Mouse (Mus musculus): ENCODE measurements at regions not wholly inside any gene's neighbourhood (a gene's known extent, or its start where the extent isn't known, plus 50 kb on each side); places are given as distances from the start of the nearest gene placed in this dataset.

GRCm38 (mm10) chr16:64293507-64293906 lies 308.7 kb downstream of the Csnka2ip start:
- DNase-seq (ENCODE audit: low spot score, missing footprints) (no peak), ATAC-seq (ENCODE audit: low FRiP score) (no peak)
- H3K36me3 ChIP-seq (ENCODE audit: control insufficient read depth, insufficient read depth, low read length): no peaks in the 10 kb centered on the region
- H3K9me3 ChIP-seq (ENCODE audit: control insufficient read depth, low read length): no peaks in the 10 kb centered on the region
- no peak overlapping the region for H3K4me3 ChIP-seq (ENCODE audit: low read depth, low read length)
- no peak overlapping the region for H3K4me2 ChIP-seq
- 87% methylated on average over 3 of the region's 3 CpGs for whole genome bisulfite sequencing
- H3K9ac ChIP-seq (ENCODE audit: low read length): no peak overlapping the region
- no peak overlapping the region for H3K27ac ChIP-seq (ENCODE audit: low read depth, low read length)
- no peaks in the 10 kb centered on the region for H3K4me1 ChIP-seq (ENCODE audit: control insufficient read depth, insufficient read depth, low read length)
- H3K27me3 ChIP-seq (ENCODE audit: control insufficient read depth, insufficient read depth, low read length): no peaks in the 10 kb centered on the region

- H3K9me3 ChIP-seq (ENCODE audit: control insufficient read depth, low read length): no peaks in the 10 kb centered on the region
- WGBS: 70% methylated on average over 1 of the region's 1 CpGs
- H3K27me3 ChIP-seq (ENCODE audit: control insufficient read depth, insufficient read depth, low read length): no peaks in the 10 kb centered on the region
- H3K9ac ChIP-seq (ENCODE audit: low read length): no peak overlapping the region
- DNase-seq (ENCODE audit: low spot score, missing footprints) (no peak), ATAC-seq (ENCODE audit: low FRiP score) (no peak)
- no peak overlapping the region for H3K27ac ChIP-seq (ENCODE audit: low read depth, low read length)
- H3K4me3 ChIP-seq (ENCODE audit: low read depth, low read length): no peak overlapping the region
- no peaks in the 10 kb centered on the region for H3K36me3 ChIP-seq (ENCODE audit: control insufficient read depth, insufficient read depth, low read length)
- H3K4me2 ChIP-seq: no peak overlapping the region
- no peaks in the 10 kb centered on the region for H3K4me1 ChIP-seq (ENCODE audit: control insufficient read depth, insufficient read depth, low read length)
Observed at GRCm38 (mm10) chr16:64285306-64285705, 316.9 kb downstream of the Csnka2ip start.

GRCm38 (mm10) chr16:64275860-64276597 lies 326.2 kb downstream of the Csnka2ip start:
- Histone ChIP-seq H3K27ac (ENCODE audit: low read depth, low read length) (no peak overlapping the region), H3K9ac (ENCODE audit: low read length) (no peak overlapping the region), H3K9me3 (ENCODE audit: control insufficient read depth, low read length) (no peaks in the 10 kb centered on the region), H3K4me2 (no peak overlapping the region), H3K36me3 (ENCODE audit: control insufficient read depth, insufficient read depth, low read length) (no peaks in the 10 kb centered on the region), H3K27me3 (ENCODE audit: control insufficient read depth, insufficient read depth, low read length) (no peaks in the 10 kb centered on the region), H3K4me3 (ENCODE audit: low read depth, low read length) (no peak overlapping the region), H3K4me1 (ENCODE audit: control insufficient read depth, insufficient read depth, low read length) (peaks cover 6% of the 10 kb centered on the region; the same call in 1 of the 2 replicates)
- DNase-seq (ENCODE audit: low spot score, missing footprints) (no peak), ATAC-seq (ENCODE audit: low FRiP score) (peak; percentile 66)
- WGBS: 59% methylated on average over 4 of the region's 4 CpGs

GRCm38 (mm10) chr16:64275420-64275819 lies 326.8 kb downstream of the Csnka2ip start:
- 38% methylated on average over 5 of the region's 5 CpGs for WGBS
- Histone ChIP-seq H3K4me2 (no peak overlapping the region), H3K4me3 (ENCODE audit: low read depth, low read length) (no peak overlapping the region), H3K9ac (ENCODE audit: low read length) (no peak overlapping the region), H3K36me3 (ENCODE audit: control insufficient read depth, insufficient read depth, low read length) (no peaks in the 10 kb centered on the region), H3K27ac (ENCODE audit: low read depth, low read length) (no peak overlapping the region), H3K27me3 (ENCODE audit: control insufficient read depth, insufficient read depth, low read length) (no peaks in the 10 kb centered on the region), H3K9me3 (ENCODE audit: control insufficient read depth, low read length) (no peaks in the 10 kb centered on the region), H3K4me1 (ENCODE audit: control insufficient read depth, insufficient read depth, low read length) (peaks cover 6% of the 10 kb centered on the region; the same call in 1 of the 2 replicates)
- DNase-seq (ENCODE audit: low spot score, missing footprints) (no peak), ATAC-seq (ENCODE audit: low FRiP score) (peak; percentile 96)

GRCm38 (mm10) chr16:64264960-64265736 lies 337.1 kb downstream of the Csnka2ip start:
- 79% methylated on average over 11 of the region's 11 CpGs for WGBS

GRCm38 (mm10) chr16:64251155-64251554 lies 351.1 kb downstream of the Csnka2ip start:
- H3K4me3 ChIP-seq (ENCODE audit: low read depth, low read length): no peak overlapping the region
- 69% methylated on average over 1 of the region's 1 CpGs for WGBS
- H3K27me3 ChIP-seq (ENCODE audit: control insufficient read depth, insufficient read depth, low read length): no peaks in the 10 kb centered on the region
- H3K27ac ChIP-seq (ENCODE audit: low read depth, low read length): no peak overlapping the region
- no peaks in the 10 kb centered on the region for H3K36me3 ChIP-seq (ENCODE audit: control insufficient read depth, insufficient read depth, low read length)
- H3K4me2 ChIP-seq: no peak overlapping the region
- ATAC-seq (ENCODE audit: low FRiP score) (no peak), DNase-seq (ENCODE audit: low spot score, missing footprints) (no peak)
- no peaks in the 10 kb centered on the region for H3K9me3 ChIP-seq (ENCODE audit: control insufficient read depth, low read length)
- no peak overlapping the region for H3K9ac ChIP-seq (ENCODE audit: low read length)
- H3K4me1 ChIP-seq (ENCODE audit: control insufficient read depth, insufficient read depth, low read length): no peaks in the 10 kb centered on the region

More at GRCm38 (mm10) chr16:64264960-64265736, 337.1 kb downstream of the Csnka2ip start:
- no peaks in the 10 kb centered on the region for H3K27me3 ChIP-seq (ENCODE audit: control insufficient read depth, insufficient read depth, low read length)
- no peaks in the 10 kb centered on the region for H3K9me3 ChIP-seq (ENCODE audit: control insufficient read depth, low read length)
- no peak overlapping the region for H3K9ac ChIP-seq (ENCODE audit: low read length)
- no peaks in the 10 kb centered on the region for H3K36me3 ChIP-seq (ENCODE audit: control insufficient read depth, insufficient read depth, low read length)
- ATAC-seq (ENCODE audit: low FRiP score): no peak
- no peak overlapping the region for H3K4me3 ChIP-seq (ENCODE audit: low read depth, low read length)
- H3K4me2 ChIP-seq: no peak overlapping the region
- no peak overlapping the region for H3K27ac ChIP-seq (ENCODE audit: low read depth, low read length)
- no peak for DNase-seq (ENCODE audit: low spot score, missing footprints)
- H3K4me1 ChIP-seq (ENCODE audit: control insufficient read depth, insufficient read depth, low read length): no peaks in the 10 kb centered on the region

GRCm38 (mm10) chr16:64248743-64249142 lies 353.5 kb downstream of the Csnka2ip start:
- Histone ChIP-seq H3K27me3 (ENCODE audit: control insufficient read depth, insufficient read depth, low read length) (no peaks in the 10 kb centered on the region), H3K4me3 (ENCODE audit: low read depth, low read length) (no peak overlapping the region), H3K9ac (ENCODE audit: low read length) (no peak overlapping the region), H3K27ac (ENCODE audit: low read depth, low read length) (no peak overlapping the region), H3K4me1 (ENCODE audit: control insufficient read depth, insufficient read depth, low read length) (no peaks in the 10 kb centered on the region), H3K36me3 (ENCODE audit: control insufficient read depth, insufficient read depth, low read length) (no peaks in the 10 kb centered on the region), H3K4me2 (no peak overlapping the region), H3K9me3 (ENCODE audit: control insufficient read depth, low read length) (no peaks in the 10 kb centered on the region)
- ATAC-seq (ENCODE audit: low FRiP score) (no peak), DNase-seq (ENCODE audit: low spot score, missing footprints) (no peak)
- WGBS: 69% methylated on average over 4 of the region's 4 CpGs

GRCm38 (mm10) chr16:64245942-64246341 lies 356.3 kb downstream of the Csnka2ip start:
- ATAC-seq (ENCODE audit: low FRiP score) (no peak), DNase-seq (ENCODE audit: low spot score, missing footprints) (no peak)
- 97% methylated on average over 1 of the region's 1 CpGs for WGBS
- no peak overlapping the region for H3K4me2 ChIP-seq
- no peak overlapping the region for H3K4me3 ChIP-seq (ENCODE audit: low read depth, low read length)
- no peaks in the 10 kb centered on the region for H3K36me3 ChIP-seq (ENCODE audit: control insufficient read depth, insufficient read depth, low read length)
- no peak overlapping the region for H3K27ac ChIP-seq (ENCODE audit: low read depth, low read length)
- no peaks in the 10 kb centered on the region for H3K27me3 ChIP-seq (ENCODE audit: control insufficient read depth, insufficient read depth, low read length)
- no peaks in the 10 kb centered on the region for H3K9me3 ChIP-seq (ENCODE audit: control insufficient read depth, low read length)
- H3K4me1 ChIP-seq (ENCODE audit: control insufficient read depth, insufficient read depth, low read length): no peaks in the 10 kb centered on the region
- no peak overlapping the region for H3K9ac ChIP-seq (ENCODE audit: low read length)

GRCm38 (mm10) chr16:64224336-64224735 lies 360.4 kb upstream of the Epha3 start:
- Histone ChIP-seq H3K9ac (ENCODE audit: low read length) (no peak overlapping the region), H3K4me2 (no peak overlapping the region), H3K4me3 (ENCODE audit: low read depth, low read length) (no peak overlapping the region), H3K9me3 (ENCODE audit: control insufficient read depth, low read length) (no peaks in the 10 kb centered on the region), H3K27ac (ENCODE audit: low read depth, low read length) (no peak overlapping the region), H3K4me1 (ENCODE audit: control insufficient read depth, insufficient read depth, low read length) (no peaks in the 10 kb centered on the region), H3K36me3 (ENCODE audit: control insufficient read depth, insufficient read depth, low read length) (no peaks in the 10 kb centered on the region), H3K27me3 (ENCODE audit: control insufficient read depth, insufficient read depth, low read length) (no peaks in the 10 kb centered on the region)
- DNase-seq (ENCODE audit: low spot score, missing footprints) (no peak), ATAC-seq (ENCODE audit: low FRiP score) (no peak)
- 79% methylated on average over 3 of the region's 3 CpGs for WGBS
